Mouse (Mus musculus) hindbrain, postnatal 0 days (tissue): ENCODE results near the gene Cntfr. TPM values are rescaled to one million over a fixed set of nuclear protein-coding genes. Genes with fewer than 3 reads are reported as not detected.

Source experiments
- ATAC-seq: fragments of 200-750 bp; cut with Nextera tagmentation; 2 replicates; pipeline ENCODE4 v1.8.0; 2017; ENCODE audit warnings: mild to moderate bottlenecking, moderate TSS enrichment, moderate library complexity
- DNase-seq: peaks from one replicate; pipeline ENCODE4 v3.0.0-alpha.2; 2015; ENCODE audit warnings: low spot score
- H3K27ac ChIP-seq: fragments of 300-500 bp; sonication (generic); 2 replicates; pipeline ENCODE4 v1.5.1; 2014; ENCODE audit warnings: mild to moderate bottlenecking
- H3K27me3 ChIP-seq: fragments of 300-500 bp; sonication (generic); 2 replicates; pipeline ENCODE4 v1.6.1; 2014; ENCODE audit warnings: low read length, mixed read lengths; ENCODE audit not compliant: insufficient read depth
- H3K36me3 ChIP-seq: fragments of 300-500 bp; sonication (generic); 2 replicates; pipeline ENCODE4 v1.6.1; 2014; ENCODE audit warnings: low read length, mixed read lengths; ENCODE audit not compliant: insufficient read depth
- H3K4me1 ChIP-seq: fragments of 300-500 bp; sonication (generic); 2 replicates; pipeline ENCODE4 v1.6.1; 2014; ENCODE audit warnings: antibody characterized with exemption, low read length, mixed read lengths; ENCODE audit not compliant: insufficient read depth
- H3K4me2 ChIP-seq: fragments of 300-500 bp; sonication (generic); 2 replicates; pipeline ENCODE4 v1.6.1; 2014; ENCODE audit warnings: low read depth, mild to moderate bottlenecking, low read length, moderate library complexity, mixed read lengths
- H3K4me3 ChIP-seq: fragments of 300-500 bp; sonication (generic); 2 replicates; pipeline ENCODE4 v1.5.1; 2014; ENCODE audit warnings: low read length
- H3K9ac ChIP-seq: fragments of 300-500 bp; sonication (generic); replicated peaks from 2 replicates; pipeline ENCODE4 v1.6.1; 2014; ENCODE audit warnings: mild to moderate bottlenecking, low read length, moderate library complexity, mixed read lengths
- H3K9me3 ChIP-seq: fragments of 300-500 bp; sonication (generic); 2 replicates; pipeline ENCODE4 v1.6.1; 2016; ENCODE audit warnings: low read length, mixed read lengths
- CTCF ChIP-seq: IDR thresholded peaks from 2 replicates; pipeline ENCODE4 v1.5.1; 2016; ENCODE audit warnings: antibody characterized with exemption, control low read depth, low read depth
- WGBS: fragments of 180-500 bp; shearing (Covaris S2); extraction: QIAGEN DNeasy Blood & Tissue Kit; methylation state at CpG from one replicate; pipeline ENCODE4 v1.1.7; 2014; 5-methylcytosine and 5-hydroxymethylcytosine counted together
- polyA plus RNA-seq: library from polyadenylated mRNA; unstranded; fragments of >200 nt; fragmentation: Nextera tagmentation; extraction: Ambion mirVana; gene quantifications from 2 replicates; pipeline ENCODE4 v1.2.1, GENCODE M21; 2015
- total RNA-seq: library from RNA; depleted of rRNA; stranded (reverse); fragments of >200 nt; gene quantifications from 2 replicates; pipeline ENCODE4 v1.2.3, GENCODE M21; 2014

Cntfr gene
- total and polyA plus RNA-seq, 2 experiments from 2014 or later, result 22.1 to 61.9 TPM

GRCm38 (mm10) chr4:41654217-41654616 is 42.7 kb downstream of the Cntfr start:
- Histone ChIP-seq H3K9me3 (no peaks in the 10 kb centered on the region), H3K27ac (no peak overlapping the region), H3K4me1 (no peaks in the 10 kb centered on the region), H3K4me2 (no peak overlapping the region), H3K27me3 (no peaks in the 10 kb centered on the region), H3K36me3 (peaks cover 13% of the 10 kb centered on the region; the same call in 1 of the 2 replicates), H3K4me3 (no peak overlapping the region), H3K9ac (no peak overlapping the region)
- ATAC-seq (peak; percentile 46), DNase-seq (peak; percentile 71)
- peak; percentile 76 for TF ChIP-seq CTCF
- 13% methylated on average over 7 of the region's 7 CpGs for WGBS

GRCm38 (mm10) chr4:41653730-41654129 is 43.2 kb downstream of the Cntfr start:
- no peak overlapping the region for H3K27ac ChIP-seq
- WGBS, result 61% methylated on average over 6 of the region's 6 CpGs
- ATAC-seq, result no peak

GRCm38 (mm10) chr4:41653296-41653695 is 43.6 kb downstream of the Cntfr start:
- Histone ChIP-seq H3K9me3 (no peaks in the 10 kb centered on the region), H3K4me3 (no peak overlapping the region), H3K4me1 (no peaks in the 10 kb centered on the region), H3K36me3 (peaks cover 13% of the 10 kb centered on the region; the same call in 1 of the 2 replicates), H3K27me3 (no peaks in the 10 kb centered on the region), H3K9ac (no peak overlapping the region), H3K4me2 (no peak overlapping the region), H3K27ac (no peak overlapping the region)
- peak; percentile 83 for DNase-seq
- ATAC-seq, result peak; percentile 75
- peak; percentile 89 for TF ChIP-seq CTCF
- 41% methylated on average over 6 of the region's 6 CpGs for WGBS

More at GRCm38 (mm10) chr4:41653730-41654129, 43.2 kb downstream of the Cntfr start:
- Histone ChIP-seq H3K4me2 (no peak overlapping the region), H3K9ac (no peak overlapping the region), H3K36me3 (peaks cover 13% of the 10 kb centered on the region; the same call in 1 of the 2 replicates), H3K4me3 (no peak overlapping the region), H3K9me3 (no peaks in the 10 kb centered on the region), H3K27me3 (no peaks in the 10 kb centered on the region), H3K4me1 (no peaks in the 10 kb centered on the region)
- no peak for DNase-seq
- TF ChIP-seq CTCF, result no peak

- no peaks in the 10 kb centered on the region for H3K27me3 ChIP-seq
- no peak for ATAC-seq
- H3K27ac ChIP-seq, result no peak overlapping the region
- TF ChIP-seq CTCF, result no peak
- H3K36me3 ChIP-seq, result no peaks in the 10 kb centered on the region
- H3K4me3 ChIP-seq, result no peak overlapping the region
- H3K9me3 ChIP-seq, result no peaks in the 10 kb centered on the region
- H3K4me2 ChIP-seq, result no peak overlapping the region
- WGBS, result 65% methylated on average over 7 of the region's 7 CpGs
- no peak overlapping the region for H3K9ac ChIP-seq
- no peak for DNase-seq
- H3K4me1 ChIP-seq, result no peaks in the 10 kb centered on the region
Observed at GRCm38 (mm10) chr4:41648627-41649026, 48.3 kb downstream of the Cntfr start.

- H3K4me3 ChIP-seq, result no peak overlapping the region
- no peaks in the 10 kb centered on the region for H3K4me1 ChIP-seq
- H3K36me3 ChIP-seq, result no peaks in the 10 kb centered on the region
- 22% methylated on average over 4 of the region's 4 CpGs for WGBS
- H3K27ac ChIP-seq, result no peak overlapping the region
- no peak for TF ChIP-seq CTCF
- no peak overlapping the region for H3K4me2 ChIP-seq
- no peak for DNase-seq
- no peak overlapping the region for H3K9ac ChIP-seq
- H3K27me3 ChIP-seq, result no peaks in the 10 kb centered on the region
- H3K9me3 ChIP-seq, result no peaks in the 10 kb centered on the region
- peak; percentile 75 for ATAC-seq
Observed at GRCm38 (mm10) chr4:41648157-41648556, 48.7 kb downstream of the Cntfr start.

GRCm38 (mm10) chr4:41645488-41645887 is 51.4 kb downstream of the Cntfr start:
- H3K36me3 ChIP-seq, result no peaks in the 10 kb centered on the region
- DNase-seq (peak; percentile 80), ATAC-seq (0 out of 2 replicates have a peak, but pooled peaks have one; percentile 48)
- H3K4me1 ChIP-seq, result peaks cover 6% of the 10 kb centered on the region
- WGBS, result 27% methylated on average over 5 of the region's 5 CpGs
- no peak overlapping the region for H3K4me2 ChIP-seq
- H3K9ac ChIP-seq, result no peak overlapping the region
- H3K27ac ChIP-seq, result no peak overlapping the region
- no peaks in the 10 kb centered on the region for H3K27me3 ChIP-seq
- H3K9me3 ChIP-seq, result no peaks in the 10 kb centered on the region
- TF ChIP-seq CTCF, result peak; percentile 73
- no peak overlapping the region for H3K4me3 ChIP-seq

- 60% methylated on average over 6 of the region's 6 CpGs for WGBS
- ATAC-seq, result no peak
- H3K9me3 ChIP-seq, result no peaks in the 10 kb centered on the region
- peaks cover 33% of the 10 kb centered on the region for H3K4me1 ChIP-seq
- no peaks in the 10 kb centered on the region for H3K27me3 ChIP-seq
- no peak overlapping the region for H3K4me3 ChIP-seq
- H3K27ac ChIP-seq, result peak overlapping the region; percentile 88; the same call in 1 of the 2 replicates
- no peak overlapping the region for H3K4me2 ChIP-seq
- TF ChIP-seq CTCF, result no peak
- H3K9ac ChIP-seq, result no peak overlapping the region
- H3K36me3 ChIP-seq, result no peaks in the 10 kb centered on the region
- DNase-seq, result peak; percentile 41
Observed at GRCm38 (mm10) chr4:41641199-41641822, 55.6 kb downstream of the Cntfr start.
